Mouse (Mus musculus) retina, postnatal 1 day (tissue): ENCODE results near the gene Gcnt4.
"Not testable (repeated sequence)": the region's sequence is repeated elsewhere in the genome, so short reads cannot be mapped to it uniquely, and the experiment has no call there.

Experiments
- DNase-seq: peaks from one replicate; pipeline ENCODE4 v3.0.0-alpha.2; 2012

Gcnt4 gene

GRCm38 (mm10) chr13:96923999-96924961 lies at the start of gene Gcnt4:
Gcnt4 (plus strand) TSS chr13:96924689.
- DNase-seq: peak; percentile 89

GRCm38 (mm10) chr13:96878220-96879057 lies 46.0 kb upstream of the Gcnt4 start:
- DNase-seq: peak; percentile 27

GRCm38 (mm10) chr13:96884534-96884933 lies 40.0 kb upstream of the Gcnt4 start:
- no peak for DNase-seq

- DNase-seq: no peak
These were observed 34.5 kb upstream of the Gcnt4 start for GRCm38 (mm10) chr13:96889985-96890384.

- no peak for DNase-seq
These were observed 29.3 kb upstream of the Gcnt4 start for GRCm38 (mm10) chr13:96895144-96895543.

GRCm38 (mm10) chr13:96906717-96907116 lies 17.8 kb upstream of the Gcnt4 start:
- DNase-seq: peak; percentile 79

- DNase-seq: no peak
These were observed 13.3 kb upstream of the Gcnt4 start for GRCm38 (mm10) chr13:96911202-96911601.

GRCm38 (mm10) chr13:96923134-96923533 lies 1.4 kb upstream of the Gcnt4 start:
- not testable (repeated sequence) for DNase-seq

- peak; percentile 54 for DNase-seq
These were observed 676 bp downstream of the Gcnt4 start for GRCm38 (mm10) chr13:96924985-96925745.

GRCm38 (mm10) chr13:96925991-96926725 lies 1.7 kb downstream of the Gcnt4 start:
- DNase-seq: peak; percentile 48

GRCm38 (mm10) chr13:96927781-96928180 lies 3.3 kb downstream of the Gcnt4 start:
- no peak for DNase-seq

- DNase-seq: peak; percentile 88
These were observed 4.0 kb downstream of the Gcnt4 start for GRCm38 (mm10) chr13:96928432-96929039.

- DNase-seq: no peak
These were observed 8.3 kb downstream of the Gcnt4 start for GRCm38 (mm10) chr13:96932745-96933144.

GRCm38 (mm10) chr13:96933367-96933766 lies 8.9 kb downstream of the Gcnt4 start:
- DNase-seq: peak; percentile 49

- no peak for DNase-seq
These were observed 11.8 kb downstream of the Gcnt4 start for GRCm38 (mm10) chr13:96936173-96936777.

- peak; percentile 24 for DNase-seq
These were observed 12.6 kb downstream of the Gcnt4 start for GRCm38 (mm10) chr13:96937059-96937558.

GRCm38 (mm10) chr13:96939680-96940079 lies 15.2 kb downstream of the Gcnt4 start:
- no peak for DNase-seq

GRCm38 (mm10) chr13:96941481-96941880 lies 17.0 kb downstream of the Gcnt4 start:
- DNase-seq: not testable (repeated sequence)

GRCm38 (mm10) chr13:96943571-96943970 lies 19.1 kb downstream of the Gcnt4 start:
- peak; percentile 11 for DNase-seq

GRCm38 (mm10) chr13:96945748-96946147 lies 21.3 kb downstream of the Gcnt4 start:
- no peak for DNase-seq

GRCm38 (mm10) chr13:96947722-96948121 lies 23.2 kb downstream of the Gcnt4 start:
- no peak for DNase-seq
